Mouse (Mus musculus): ENCODE results near the gene Setd3.

Gene Setd3

GRCm38 (mm10) chr12:108070685-108071662, 108.1 kb downstream of the Setd3 start:
- DNase-seq (ENCODE audit: low spot score) = no peak

- DNase-seq (ENCODE audit: low spot score) = no peak
These were observed 109.6 kb downstream of the Setd3 start for GRCm38 (mm10) chr12:108069504-108069903.

GRCm38 (mm10) chr12:108067811-108068375, 111.2 kb downstream of the Setd3 start:
- no peak for DNase-seq (ENCODE audit: low spot score)

GRCm38 (mm10) chr12:108067231-108067630, 111.9 kb downstream of the Setd3 start:
- no peak for DNase-seq (ENCODE audit: low spot score)

DNA sequence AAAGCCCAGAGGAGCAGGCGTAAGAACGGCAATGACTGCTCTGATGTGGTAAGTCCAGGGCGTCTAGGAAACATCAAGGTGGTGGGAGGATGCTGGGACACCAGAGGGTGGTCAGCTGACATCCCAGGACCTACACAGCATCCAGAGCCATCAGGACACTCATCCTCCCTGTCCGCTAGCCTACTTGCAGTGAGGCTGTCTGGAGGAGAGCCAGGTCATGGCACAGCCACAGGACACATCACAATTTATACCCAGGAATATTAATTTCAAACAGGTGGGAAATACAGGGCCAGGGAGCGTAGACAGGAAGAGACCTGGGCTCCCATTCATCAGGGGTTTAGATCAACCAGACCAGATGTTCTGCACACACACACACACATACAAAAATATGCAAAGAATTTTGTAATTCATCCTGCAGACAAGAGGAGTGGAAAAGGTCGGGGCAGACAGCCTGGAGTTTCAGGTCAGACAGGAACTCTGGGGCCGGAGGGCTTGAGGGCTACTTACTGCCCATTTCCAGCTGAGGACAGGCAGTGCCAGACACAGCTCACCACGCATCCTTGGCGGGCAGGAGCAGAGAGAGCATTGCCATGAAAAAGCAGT, 114.6 kb downstream of the Setd3 start:
- DNase-seq (ENCODE audit: low spot score) = no peak

DNA sequence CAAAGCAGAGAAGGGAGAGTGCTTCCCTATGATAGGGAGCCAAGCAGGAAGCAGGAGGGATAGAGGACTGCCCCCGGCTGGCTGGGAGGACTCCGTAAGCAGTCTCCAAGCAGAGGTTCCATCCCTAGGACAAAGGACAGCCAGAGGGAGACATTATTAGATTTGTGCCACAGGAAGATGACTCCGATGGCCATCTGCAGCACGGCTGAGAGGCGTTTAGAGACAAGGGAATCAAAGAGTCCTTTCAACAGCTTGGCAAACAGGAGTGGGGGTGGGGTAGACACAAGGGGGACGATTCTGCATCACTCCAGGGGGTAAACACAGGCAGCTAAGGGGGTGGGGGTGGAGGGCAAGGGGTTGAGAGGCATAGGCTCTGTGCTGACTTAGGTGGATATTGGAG, 115.1 kb downstream of the Setd3 start:
- no peak for DNase-seq (ENCODE audit: low spot score)

DNA sequence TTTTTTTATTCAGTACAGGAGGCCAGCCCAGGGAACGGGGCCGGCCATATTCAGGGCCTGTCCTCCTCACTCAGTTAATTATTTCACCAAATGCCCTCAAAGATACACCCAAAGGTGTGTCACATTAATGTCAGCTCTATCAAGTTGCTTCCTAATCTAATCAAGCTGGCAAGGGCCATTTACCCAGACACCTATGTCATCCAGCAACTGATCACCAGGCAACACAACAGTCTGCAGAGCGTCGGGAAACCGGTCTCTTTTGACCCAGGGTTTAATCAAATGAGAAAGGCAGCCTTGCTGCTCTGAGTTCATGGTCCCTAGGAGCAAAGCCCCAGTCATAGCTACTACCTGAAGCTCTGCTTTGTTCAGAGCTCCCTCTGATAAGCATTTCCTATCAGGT, 117.0 kb downstream of the Setd3 start:
- DNase-seq (ENCODE audit: low spot score) = no peak

DNA sequence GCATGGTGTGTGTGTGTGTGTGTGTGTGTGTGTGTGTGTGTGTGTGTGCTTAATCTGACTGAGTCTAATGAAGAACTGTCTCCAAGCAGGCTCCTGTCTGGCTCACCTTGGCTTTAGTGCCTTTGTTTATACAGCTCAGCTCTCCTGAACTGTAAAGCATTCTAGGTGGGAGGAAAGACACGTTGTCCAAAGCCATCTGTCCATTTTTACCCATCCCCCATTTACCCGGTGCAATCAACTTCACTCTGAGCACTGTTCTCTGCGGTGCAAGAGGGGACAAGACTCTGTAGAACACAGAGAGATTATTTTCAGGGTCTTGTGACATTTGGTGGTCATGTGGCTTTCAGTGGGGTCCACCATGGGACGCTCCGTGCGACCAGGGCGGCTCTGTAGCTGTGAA, 117.5 kb downstream of the Setd3 start:
- DNase-seq (ENCODE audit: low spot score) = no peak

Measured in lung, postnatal 25 days (tissue).